Mouse (Mus musculus) frontal cortex, postnatal 25 days (tissue): Measurements from ENCODE around the gene Akr1cl.
"Not testable (repeated sequence)": the region's sequence is repeated elsewhere in the genome, so short reads cannot be mapped to it uniquely, and the experiment has no call there.

Experiments used
- DNase-seq, 2 experiments: peaks; one replicate each; pipeline ENCODE4 v3.0.0; 2022; ENCODE audit warnings: low spot score in 2 of 2

Gene Akr1cl

GRCm38 (mm10) chr1:65032641-65033040, at the start of gene Akr1cl:
Akr1cl (minus strand) TSS chr1:65032759.
- DNase-seq, result no peak

GRCm38 (mm10) chr1:65082188-65082587, 49.6 kb upstream of the Akr1cl start, which contains the start of gene Crygb:
Crygb (minus strand) TSS chr1:65082288.
- no peak for DNase-seq

DNA sequence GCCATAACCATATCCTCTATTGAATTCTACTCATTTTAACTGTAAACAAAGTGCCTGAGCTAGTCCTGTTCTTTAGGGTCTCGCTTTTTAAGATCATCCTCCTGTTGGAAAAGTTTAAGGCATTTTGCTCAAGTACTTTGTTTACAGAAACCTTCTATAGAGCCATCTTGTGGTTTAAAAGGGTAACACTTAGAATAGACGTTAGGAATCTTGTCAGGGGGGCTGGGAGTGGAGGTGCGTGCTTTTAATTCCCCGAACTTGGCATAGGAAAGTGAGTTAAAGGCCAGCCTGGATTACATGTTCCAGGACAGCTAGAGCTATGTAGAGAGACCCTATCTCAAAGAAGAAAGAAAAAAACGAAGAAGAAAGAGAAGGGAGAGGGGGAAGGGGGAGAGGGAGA, 43.0 kb upstream of the Akr1cl start:
- no peak for DNase-seq

DNA sequence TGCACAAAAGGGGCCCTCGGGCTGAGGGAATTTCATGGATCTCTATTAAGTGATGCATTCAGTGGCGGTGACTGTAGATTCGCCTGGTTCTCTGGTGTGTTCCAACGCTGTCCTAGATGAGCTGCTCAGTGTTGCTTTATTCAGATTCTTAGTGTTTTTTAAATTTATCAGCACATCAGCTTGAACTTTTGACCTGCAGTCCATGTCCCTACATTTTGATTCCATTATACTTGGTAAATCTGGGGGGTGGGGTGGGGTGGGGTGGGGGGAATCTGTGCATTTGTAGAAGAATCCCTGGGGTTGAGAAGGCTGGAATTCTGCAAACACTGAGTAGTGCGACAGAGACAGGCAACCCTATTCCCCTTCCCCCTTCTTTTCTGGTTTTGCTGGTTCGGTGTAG, 41.0 kb upstream of the Akr1cl start, which contains the start of gene Crygc:
Crygc (minus strand) TSS at position 101 of the 400 bp plus-strand sequence.
- no peak for DNase-seq

GRCm38 (mm10) chr1:65067842-65068241, 35.3 kb upstream of the Akr1cl start:
- DNase-seq, result no peak

DNA sequence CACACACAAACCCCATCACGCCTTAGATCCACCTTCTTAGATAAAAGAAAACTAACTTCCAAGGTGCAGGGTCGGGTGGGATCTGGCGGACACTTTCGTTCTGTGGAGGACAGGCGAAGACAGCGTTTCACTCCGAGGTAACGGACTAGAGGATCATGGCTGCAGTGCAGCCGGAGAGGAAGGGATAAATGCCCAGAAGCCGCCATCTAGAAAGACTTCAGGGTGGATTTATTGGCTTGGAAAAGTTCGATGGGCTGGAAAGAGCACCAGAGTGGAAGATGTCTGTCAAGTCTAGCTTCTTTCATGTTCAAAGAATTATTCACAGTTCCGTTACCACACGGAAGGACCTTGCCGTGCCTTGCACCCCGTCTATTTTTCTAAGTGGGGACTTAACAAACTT, 31.6 kb upstream of the Akr1cl start:
- DNase-seq, result no peak

- no peak for DNase-seq
Measured at GRCm38 (mm10) chr1:65063352-65063751, 30.8 kb upstream of the Akr1cl start, which contains the start of gene Crygd. Crygd (minus strand) TSS chr1:65063452.

DNA sequence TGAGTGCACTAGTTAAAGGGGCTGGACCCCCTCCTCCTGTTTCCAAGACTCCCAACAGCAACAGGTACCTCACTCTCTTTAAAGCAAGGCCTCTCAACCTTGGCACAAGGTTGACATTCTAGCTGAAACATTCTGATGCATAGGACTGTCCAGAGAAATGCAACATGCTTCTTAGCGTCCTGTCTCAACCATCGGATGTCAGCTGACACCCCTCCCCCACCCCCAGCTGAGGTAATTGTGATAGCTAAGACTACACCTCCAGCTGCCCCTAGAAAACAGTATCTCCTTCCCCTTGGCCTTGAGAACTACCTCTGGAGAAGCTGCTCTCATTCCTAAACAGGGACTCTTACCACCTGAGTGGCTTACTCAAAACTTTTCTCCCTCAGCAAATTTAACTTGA, 19.6 kb upstream of the Akr1cl start:
- no peak for DNase-seq

DNA sequence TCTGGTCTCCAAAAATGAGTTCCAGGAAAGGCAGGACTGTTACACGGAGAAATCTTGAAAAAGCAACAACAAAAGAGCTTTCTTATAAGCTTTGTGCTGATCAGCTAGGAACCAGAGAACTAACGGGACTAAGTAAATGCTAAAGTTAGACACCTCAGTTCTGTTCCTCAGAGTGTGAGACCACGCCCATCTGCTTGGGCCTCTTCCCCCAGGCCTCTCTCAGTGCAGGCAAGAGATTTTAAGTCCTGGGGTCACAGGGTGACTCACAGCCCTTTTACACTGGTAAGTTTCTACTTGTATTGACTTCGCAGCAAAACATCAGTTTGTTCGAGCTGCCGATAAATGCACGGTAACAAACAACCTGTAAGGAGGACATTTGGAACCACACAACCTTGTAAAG, 19.1 kb upstream of the Akr1cl start:
- DNase-seq, result no peak

DNA sequence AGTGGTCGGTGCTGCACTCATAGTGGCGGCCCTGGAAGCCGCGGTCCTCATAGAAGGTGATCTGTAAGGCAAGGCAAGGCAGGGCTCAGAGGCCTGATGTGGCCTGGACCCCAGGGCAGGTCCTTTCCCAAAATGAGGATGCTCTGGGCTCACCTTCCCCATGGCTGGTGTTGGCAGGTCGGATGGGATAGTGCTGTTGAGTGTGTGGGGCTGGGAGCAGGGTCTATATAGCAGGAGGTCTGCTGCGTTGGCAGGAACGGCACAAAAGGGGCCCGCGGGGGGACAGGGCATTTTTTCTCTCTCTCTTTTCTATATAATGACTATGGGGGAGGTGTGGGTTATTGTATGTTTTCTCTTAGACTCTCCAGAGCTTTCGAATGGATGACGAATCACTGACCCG, 18.4 kb upstream of the Akr1cl start, which contains the start of gene Cryge:
Cryge (minus strand) TSS at position 198 of the 400 bp plus-strand sequence.
- DNase-seq, result not testable (repeated sequence)

- no peak for DNase-seq
Measured at GRCm38 (mm10) chr1:65048781-65049180, 16.2 kb upstream of the Akr1cl start.

- DNase-seq, result peak in 1 of 2 experiments; percentile 13
Measured at GRCm38 (mm10) chr1:65046401-65047109, 14.0 kb upstream of the Akr1cl start.

DNA sequence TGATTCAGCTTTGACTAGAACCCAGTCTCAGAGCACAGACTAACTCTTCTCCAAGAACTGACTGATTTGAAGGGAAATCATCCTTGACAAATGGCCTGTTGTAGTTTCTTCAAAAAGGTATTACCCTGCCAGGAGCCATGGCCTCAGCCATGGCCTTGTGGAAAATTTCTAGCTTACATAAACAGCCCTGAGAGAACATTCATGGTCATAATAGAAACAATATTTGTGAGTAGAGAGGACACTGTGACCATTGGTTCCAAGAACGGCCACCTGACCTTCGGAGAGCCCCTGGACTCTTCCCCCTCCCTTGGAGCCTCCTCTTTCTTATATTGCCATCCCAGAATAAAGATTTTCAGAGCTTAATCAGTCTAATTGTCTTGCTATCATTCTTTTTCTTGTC, 10.9 kb upstream of the Akr1cl start:
- no peak for DNase-seq

GRCm38 (mm10) chr1:65041837-65042236, 9.3 kb upstream of the Akr1cl start:
- DNase-seq, result no peak

DNA sequence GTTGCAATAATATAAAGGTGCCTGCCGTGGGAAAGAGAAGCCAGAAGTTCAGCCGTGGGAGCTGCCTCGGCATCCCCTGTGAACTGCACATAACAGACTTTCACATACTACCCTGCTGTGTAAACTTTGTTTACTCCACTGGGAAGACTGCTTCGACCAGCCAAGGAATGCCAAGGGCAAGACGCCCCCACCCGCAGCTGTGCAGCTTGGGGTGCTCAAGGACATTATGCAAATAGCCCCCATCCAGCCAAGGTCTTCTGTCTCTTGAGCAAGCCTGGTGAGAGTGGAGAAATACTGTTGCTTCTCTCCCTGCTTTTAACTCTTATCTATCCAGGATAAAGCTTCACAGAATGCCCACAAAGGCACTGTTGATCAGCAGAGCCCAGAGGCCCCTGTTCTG, 8.2 kb upstream of the Akr1cl start:
- no peak for DNase-seq

DNA sequence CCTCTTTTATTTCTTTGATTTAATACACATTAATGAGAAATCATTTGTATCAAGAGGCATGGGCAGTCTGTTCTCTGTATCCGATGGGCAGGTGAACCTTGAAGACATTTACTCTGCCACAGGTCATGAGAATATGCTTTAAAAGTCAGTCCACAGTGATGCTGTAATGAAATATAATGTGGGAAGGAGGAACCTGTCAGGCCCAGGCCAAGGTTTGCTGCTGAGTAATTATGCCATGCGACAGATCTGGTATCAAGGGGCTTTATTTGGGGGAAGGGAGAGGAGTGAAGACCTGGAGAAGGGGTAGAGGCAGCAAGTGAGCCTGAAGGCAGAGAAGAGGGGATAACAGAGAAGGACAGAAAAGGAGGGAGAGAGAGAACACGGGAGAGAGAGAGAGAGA, 7.1 kb upstream of the Akr1cl start:
- DNase-seq, result no peak

DNA sequence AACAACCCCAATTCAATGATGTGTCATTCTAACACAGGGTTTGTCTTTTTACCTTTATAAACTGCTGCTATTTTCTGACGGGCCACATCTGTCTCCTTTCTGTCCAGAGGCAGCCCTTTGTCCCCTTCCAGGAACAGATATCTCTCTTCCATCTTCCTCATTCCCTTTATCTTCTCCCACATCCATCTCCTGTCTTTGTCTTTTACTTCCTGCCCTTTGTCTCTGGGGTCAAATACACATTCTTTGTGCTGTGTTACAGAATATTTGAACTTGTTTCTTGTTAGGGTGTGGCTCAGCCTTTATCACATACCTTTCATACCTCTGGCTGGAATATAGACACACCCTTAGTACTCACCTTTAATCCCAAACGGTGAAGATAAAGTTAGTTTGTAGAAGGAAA, 5.0 kb upstream of the Akr1cl start:
- DNase-seq, result no peak

DNA sequence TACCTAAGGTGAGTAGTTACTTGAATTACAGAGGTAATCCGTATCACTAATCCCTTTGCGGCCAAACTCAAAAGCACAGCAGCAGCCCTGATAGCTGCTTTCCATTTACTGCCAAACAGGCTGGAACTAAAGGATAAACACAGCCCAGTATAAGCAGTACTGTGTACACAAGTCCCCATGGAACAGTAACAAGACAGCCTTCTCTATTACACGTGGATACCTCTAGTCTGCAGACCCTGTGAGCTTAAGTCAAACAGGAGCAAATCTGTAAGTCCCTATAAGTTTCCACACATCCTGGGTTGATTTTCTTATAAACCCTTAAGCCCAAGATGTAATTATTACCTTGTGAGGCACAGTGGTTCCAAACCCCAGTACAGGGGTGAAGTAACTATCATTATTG, 3.0 kb upstream of the Akr1cl start:
- no peak for DNase-seq

GRCm38 (mm10) chr1:65028206-65028605, 4.4 kb downstream of the Akr1cl start:
- no peak for DNase-seq

DNA sequence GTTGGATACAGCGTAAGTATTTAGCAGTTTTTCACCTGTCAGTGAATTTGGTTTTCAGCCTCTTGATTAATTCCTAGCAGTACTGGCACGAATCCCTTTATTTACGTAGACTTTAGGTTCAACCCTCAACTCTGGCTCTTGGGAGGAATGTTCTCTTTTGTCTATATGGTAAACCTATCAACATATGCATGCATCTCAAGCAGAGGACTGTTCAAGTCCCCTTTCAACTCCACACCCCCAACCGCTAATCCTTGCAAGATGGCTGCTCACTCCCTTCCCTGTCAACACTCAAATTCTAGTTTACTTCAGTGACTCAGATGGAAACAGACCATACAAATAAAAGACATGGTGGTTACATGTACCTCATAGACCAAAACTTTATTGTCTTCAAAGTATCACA, 19.8 kb downstream of the Akr1cl start:
- no peak for DNase-seq

- DNase-seq, result peak; percentile 6 to 46
Measured at GRCm38 (mm10) chr1:65010153-65010552, 22.4 kb downstream of the Akr1cl start.

GRCm38 (mm10) chr1:65005575-65005974, 27.0 kb downstream of the Akr1cl start:
- no peak for DNase-seq

GRCm38 (mm10) chr1:65004526-65004925, 28.0 kb downstream of the Akr1cl start:
- DNase-seq, result no peak

DNA sequence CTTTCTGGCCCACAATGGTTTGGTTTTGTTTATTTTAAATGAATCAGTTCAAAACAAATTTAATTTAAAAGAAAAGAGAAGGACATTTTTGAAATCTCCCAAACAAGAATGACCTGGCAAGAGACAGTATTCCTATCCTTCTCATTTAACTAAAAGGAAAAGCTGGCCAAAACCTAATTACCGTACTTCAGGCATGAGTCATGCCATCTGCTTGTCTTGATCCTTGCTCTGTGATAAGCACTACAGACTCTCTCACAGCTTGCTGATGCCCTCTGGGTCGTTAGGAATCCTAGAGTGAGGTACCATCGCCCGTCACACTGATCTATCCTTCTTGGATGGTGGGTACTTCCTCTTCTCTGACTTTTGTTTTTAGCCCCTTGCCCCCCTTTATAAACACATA, 39.4 kb downstream of the Akr1cl start:
- no peak for DNase-seq
